Mouse (Mus musculus) liver, adult 2 months (tissue): ENCODE results near the gene Tyw5.

Experiments
- CTCF ChIP-seq: fragments of 200-500 bp; IDR thresholded peaks from 2 replicates; pipeline ENCODE4 v1.5.1; 2011; ENCODE audit warnings: low read depth, low read length, control low read depth
- POLR2A ChIP-seq: fragments of 200-500 bp; IDR thresholded peaks from 2 replicates; pipeline ENCODE4 v1.6.1; 2011; ENCODE audit warnings: low read length, control low read depth; ENCODE audit not compliant: insufficient read depth; ENCODE audit errors: extremely low read depth

DNA sequence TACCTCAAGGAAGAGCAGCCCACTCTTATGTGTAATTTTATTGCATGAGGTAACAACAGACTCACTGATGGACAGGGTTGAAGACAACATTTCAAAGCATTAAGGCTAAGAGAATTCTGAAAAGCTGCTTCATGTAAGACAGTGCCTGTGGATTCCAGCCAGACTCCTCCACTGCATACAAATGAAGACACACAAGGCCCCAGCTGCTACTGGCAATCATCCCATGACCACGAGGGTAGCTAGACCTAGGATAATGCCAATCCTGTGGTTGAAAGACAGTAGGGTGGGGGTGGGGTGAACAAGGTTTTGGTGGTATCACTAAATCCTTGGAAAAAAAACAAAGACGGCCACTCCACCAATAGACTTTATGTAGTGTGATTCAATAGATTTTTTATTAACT, 19.0 kb downstream of the Tyw5 start:
- no peak for TF ChIP-seq POLR2A
- no peak for TF ChIP-seq CTCF
